Mouse (Mus musculus) activated CD4-positive, CD25-positive, alpha-beta regulatory T cell, adult 4 months (primary cell): Measurements from ENCODE around the gene Tfeb. TPM values are rescaled to one million over a fixed set of nuclear protein-coding genes. Genes with fewer than 3 reads are reported as not detected.

Experiments used
- ATAC-seq: one replicate; pipeline ENCODE4 v1.8.0; 2017
- polyA plus RNA-seq, 2 experiments: library from polyadenylated mRNA; unstranded; fragments of 100-300 nt; shearing (Covaris generic); gene quantifications; one replicate each; pipeline ENCODE4 v1.2.1; 2017

The Tfeb gene
- polyA plus RNA-seq, 2 experiments from 2014 or later: 8.7 to 14.9 TPM

GRCm38 (mm10) chr17:47712889-47713571 is 23.8 kb upstream of the Tfeb start:
- ATAC-seq: no peak

GRCm38 (mm10) chr17:47715037-47715436 is 21.8 kb upstream of the Tfeb start:
- no peak for ATAC-seq

- ATAC-seq: no peak
Observed at GRCm38 (mm10) chr17:47721183-47721582, 15.6 kb upstream of the Tfeb start.

GRCm38 (mm10) chr17:47726566-47726965 is 10.3 kb upstream of the Tfeb start, which contains the start of gene Pgc:
Pgc (plus strand) TSS chr17:47726842.
- ATAC-seq: no peak

- ATAC-seq: no peak
Observed at GRCm38 (mm10) chr17:47730633-47731575, 5.9 kb upstream of the Tfeb start.

- ATAC-seq: no peak
Observed at GRCm38 (mm10) chr17:47735553-47736100, 1.2 kb upstream of the Tfeb start.

- ATAC-seq: peak; percentile 9
Observed at GRCm38 (mm10) chr17:47737271-47738065, 638 bp downstream of the Tfeb start.

GRCm38 (mm10) chr17:47738066-47738878 is 1.4 kb downstream of the Tfeb start:
- ATAC-seq: peak; percentile 29

GRCm38 (mm10) chr17:47738879-47739798 is 2.3 kb downstream of the Tfeb start:
- ATAC-seq: peak; percentile 50

- ATAC-seq: no peak
Observed at GRCm38 (mm10) chr17:47740186-47740585, 3.4 kb downstream of the Tfeb start.

GRCm38 (mm10) chr17:47742991-47743734 is 6.3 kb downstream of the Tfeb start:
- ATAC-seq: no peak

- ATAC-seq: no peak
Observed at GRCm38 (mm10) chr17:47744086-47744485, 7.3 kb downstream of the Tfeb start.

- ATAC-seq: no peak
Observed at GRCm38 (mm10) chr17:47744746-47745368, 8.0 kb downstream of the Tfeb start.

GRCm38 (mm10) chr17:47748791-47749553 is 12.1 kb downstream of the Tfeb start:
- no peak for ATAC-seq

- ATAC-seq: no peak
Observed at GRCm38 (mm10) chr17:47749626-47750025, 12.8 kb downstream of the Tfeb start.

- ATAC-seq: no peak
Observed at GRCm38 (mm10) chr17:47750101-47750500, 13.3 kb downstream of the Tfeb start.

- ATAC-seq: no peak
Observed at GRCm38 (mm10) chr17:47751811-47752210, 15.0 kb downstream of the Tfeb start.

- ATAC-seq: no peak
Observed at GRCm38 (mm10) chr17:47753130-47753775, 16.4 kb downstream of the Tfeb start.
